Mouse (Mus musculus) cerebellum, adult 9-10 months (tissue): Measurements from ENCODE around the gene Babam2.
"Not testable (repeated sequence)": the region's sequence is repeated elsewhere in the genome, so short reads cannot be mapped to it uniquely, and the experiment has no call there.

ENCODE experiments used
- DNase-seq: peaks from one replicate; pipeline ENCODE4 v3.0.0; 2022

Babam2 gene

GRCm38 (mm10) chr5:31787622-31788021 lies 90.1 kb downstream of the Babam2 start:
- no peak for DNase-seq

- no peak for DNase-seq
Measured at GRCm38 (mm10) chr5:31792338-31792737, 94.9 kb downstream of the Babam2 start.

- DNase-seq = no peak
Measured at GRCm38 (mm10) chr5:31792863-31793262, 95.4 kb downstream of the Babam2 start.

- no peak for DNase-seq
Measured at GRCm38 (mm10) chr5:31795414-31795813, 97.9 kb downstream of the Babam2 start.

GRCm38 (mm10) chr5:31796979-31797378 lies 99.5 kb downstream of the Babam2 start:
- no peak for DNase-seq

GRCm38 (mm10) chr5:31804211-31804610 lies 106.7 kb downstream of the Babam2 start:
- DNase-seq = not testable (repeated sequence)

- DNase-seq = no peak
Measured at GRCm38 (mm10) chr5:31804751-31805150, 107.3 kb downstream of the Babam2 start.

- DNase-seq = no peak
Measured at GRCm38 (mm10) chr5:31807312-31807711, 109.8 kb downstream of the Babam2 start.

GRCm38 (mm10) chr5:31808271-31808670 lies 110.8 kb downstream of the Babam2 start:
- peak; percentile 53 for DNase-seq

GRCm38 (mm10) chr5:31810796-31811662 lies 113.5 kb downstream of the Babam2 start:
- DNase-seq = peak; percentile 9

- DNase-seq = no peak
Measured at GRCm38 (mm10) chr5:31811663-31812001, 114.1 kb downstream of the Babam2 start.

- DNase-seq = peak; percentile 7
Measured at GRCm38 (mm10) chr5:31813156-31813675, 115.7 kb downstream of the Babam2 start.

- DNase-seq = no peak
Measured at GRCm38 (mm10) chr5:31814068-31814467, 116.6 kb downstream of the Babam2 start.

GRCm38 (mm10) chr5:31815129-31815528 lies 117.6 kb downstream of the Babam2 start:
- DNase-seq = no peak

- no peak for DNase-seq
Measured at GRCm38 (mm10) chr5:31816082-31816481, 118.6 kb downstream of the Babam2 start.

GRCm38 (mm10) chr5:31820801-31821200 lies 123.3 kb downstream of the Babam2 start:
- DNase-seq = no peak

- no peak for DNase-seq
Measured at GRCm38 (mm10) chr5:31821204-31821603, 123.7 kb downstream of the Babam2 start.

GRCm38 (mm10) chr5:31823673-31824072 lies 126.2 kb downstream of the Babam2 start:
- no peak for DNase-seq

GRCm38 (mm10) chr5:31824126-31824525 lies 126.6 kb downstream of the Babam2 start:
- DNase-seq = no peak

GRCm38 (mm10) chr5:31827304-31827703 lies 129.8 kb downstream of the Babam2 start:
- DNase-seq = no peak

GRCm38 (mm10) chr5:31827896-31828295 lies 130.4 kb downstream of the Babam2 start:
- DNase-seq = no peak

GRCm38 (mm10) chr5:31828747-31829146 lies 131.3 kb downstream of the Babam2 start:
- no peak for DNase-seq

- DNase-seq = no peak
Measured at GRCm38 (mm10) chr5:31829588-31829987, 132.1 kb downstream of the Babam2 start.

- DNase-seq = no peak
Measured at GRCm38 (mm10) chr5:31831587-31831986, 134.1 kb downstream of the Babam2 start.

- DNase-seq = no peak
Measured at GRCm38 (mm10) chr5:31835691-31836090, 138.2 kb downstream of the Babam2 start.
